Mouse (Mus musculus): ENCODE results near the gene Golt1a.
A peak's percentile ranks its signal among the peaks of the same experiment; 100 is the strongest.

The Golt1a gene

GRCm38 (mm10) chr1:133347693-133348520 lies 38.3 kb downstream of the Golt1a start:
- DNase-seq (ENCODE audit: low spot score in 2 of 2), result no peak

GRCm38 (mm10) chr1:133350210-133350609 lies 40.6 kb downstream of the Golt1a start, which contains the start of gene Ren1:
Gene Ren1, plus strand, starts transcription at chr1:133350510.
- DNase-seq (ENCODE audit: low spot score in 2 of 2), result no peak

- DNase-seq (ENCODE audit: low spot score in 2 of 2), result no peak
Observed at GRCm38 (mm10) chr1:133351762-133352161, 42.2 kb downstream of the Golt1a start.

- DNase-seq (ENCODE audit: low spot score in 2 of 2), result peak; percentile 80 to 93
Observed at GRCm38 (mm10) chr1:133353371-133353809, 43.8 kb downstream of the Golt1a start.

GRCm38 (mm10) chr1:133355469-133355868 lies 45.9 kb downstream of the Golt1a start:
- DNase-seq (ENCODE audit: low spot score in 2 of 2), result no peak

GRCm38 (mm10) chr1:133355912-133356311 lies 46.3 kb downstream of the Golt1a start:
- no peak for DNase-seq (ENCODE audit: low spot score in 2 of 2)

- DNase-seq (ENCODE audit: low spot score in 2 of 2), result no peak
Observed at GRCm38 (mm10) chr1:133356330-133356729, 46.7 kb downstream of the Golt1a start.

GRCm38 (mm10) chr1:133361006-133361405 lies 51.4 kb downstream of the Golt1a start:
- no peak for DNase-seq (ENCODE audit: low spot score in 2 of 2)

GRCm38 (mm10) chr1:133362103-133362502 lies 52.5 kb downstream of the Golt1a start:
- no peak for DNase-seq (ENCODE audit: low spot score in 2 of 2)

- peak; percentile 55 to 77 for DNase-seq (ENCODE audit: low spot score in 2 of 2)
Observed at GRCm38 (mm10) chr1:133363276-133364021, 53.8 kb downstream of the Golt1a start, which contains the start of gene Etnk2. Gene Etnk2, plus strand, starts transcription at chr1:133363572.

- no peak for DNase-seq (ENCODE audit: low spot score in 2 of 2)
Observed at GRCm38 (mm10) chr1:133364022-133364630, 54.5 kb downstream of the Golt1a start.

- no peak for DNase-seq (ENCODE audit: low spot score in 2 of 2)
Observed at GRCm38 (mm10) chr1:133364890-133365289, 55.3 kb downstream of the Golt1a start.

GRCm38 (mm10) chr1:133366951-133367605 lies 57.5 kb downstream of the Golt1a start:
- DNase-seq (ENCODE audit: low spot score in 2 of 2), result no peak

GRCm38 (mm10) chr1:133367606-133368488 lies 58.2 kb downstream of the Golt1a start:
- DNase-seq (ENCODE audit: low spot score in 2 of 2), result no peak

- DNase-seq (ENCODE audit: low spot score in 2 of 2), result no peak
Observed at GRCm38 (mm10) chr1:133368644-133369043, 59.0 kb downstream of the Golt1a start.

- DNase-seq (ENCODE audit: low spot score in 2 of 2), result no peak
Observed at GRCm38 (mm10) chr1:133370352-133370751, 60.8 kb downstream of the Golt1a start.

GRCm38 (mm10) chr1:133371431-133371830 lies 61.8 kb downstream of the Golt1a start:
- DNase-seq (ENCODE audit: low spot score in 2 of 2), result no peak

GRCm38 (mm10) chr1:133372113-133372512 lies 62.5 kb downstream of the Golt1a start:
- DNase-seq (ENCODE audit: low spot score in 2 of 2), result no peak

All from cerebellum, postnatal 4 days (tissue).